Mouse (Mus musculus): ENCODE data around the gene Cdr2l. TPM values are rescaled to one million over a fixed set of nuclear protein-coding genes. Genes with fewer than 3 reads are reported as not detected.

Gene Cdr2l
- polyA plus RNA-seq, 1 experiment from 2014 or later = 13.7 TPM

Other genes with a start within 250 kb of the Cdr2l start
- 0.96 and 1.0 TPM in 2 replicates for gene Cd300lf, start 247.9 kb upstream of the Cdr2l start, polyA plus RNA-seq (2015; fragmentation: Nextera tagmentation; extraction: Ambion mirVana)
- 45.2 and 51.8 TPM in 2 replicates for gene Slc9a3r1, start 218.6 kb upstream of the Cdr2l start, polyA plus RNA-seq (2015; fragmentation: Nextera tagmentation; extraction: Ambion mirVana)
- gene Tmem104, start 194.4 kb upstream of the Cdr2l start, polyA plus RNA-seq (2015; fragmentation: Nextera tagmentation; extraction: Ambion mirVana) = 12.6 and 13.9 TPM in 2 replicates
- 30.9 and 41.6 TPM in 2 replicates for gene Nat9, start 194.1 kb upstream of the Cdr2l start, polyA plus RNA-seq (2015; fragmentation: Nextera tagmentation; extraction: Ambion mirVana)
- 0.05 TPM in 1 of 2 replicates, not detected in the other for gene Grin2c, start 114.7 kb upstream of the Cdr2l start, polyA plus RNA-seq (2015; fragmentation: Nextera tagmentation; extraction: Ambion mirVana)
- 16.0 and 17.0 TPM in 2 replicates for gene Fdxr, start 104.9 kb upstream of the Cdr2l start, polyA plus RNA-seq (2015; fragmentation: Nextera tagmentation; extraction: Ambion mirVana)
- gene Fads6, start 84.3 kb upstream of the Cdr2l start, polyA plus RNA-seq (2015; fragmentation: Nextera tagmentation; extraction: Ambion mirVana) = 0.60 and 0.66 TPM in 2 replicates
- gene Otop2, start 74.8 kb upstream of the Cdr2l start, polyA plus RNA-seq (2015; fragmentation: Nextera tagmentation; extraction: Ambion mirVana) = 0.21 and 0.32 TPM in 2 replicates
- gene Ush1g, start 59.9 kb upstream of the Cdr2l start, polyA plus RNA-seq (2015; fragmentation: Nextera tagmentation; extraction: Ambion mirVana) = 0.11 and 0.12 TPM in 2 replicates
- 0.24 and 0.35 TPM in 2 replicates for gene Otop3, start 47.2 kb upstream of the Cdr2l start, polyA plus RNA-seq (2015; fragmentation: Nextera tagmentation; extraction: Ambion mirVana)
- 8.9 and 9.6 TPM in 2 replicates for gene Hid1, start 14.2 kb upstream of the Cdr2l start, polyA plus RNA-seq (2015; fragmentation: Nextera tagmentation; extraction: Ambion mirVana)
- 167 and 169 TPM in 2 replicates for gene Mrpl58, start 21.8 kb downstream of the Cdr2l start, polyA plus RNA-seq (2015; fragmentation: Nextera tagmentation; extraction: Ambion mirVana)
- 815 and 841 TPM in 2 replicates for gene Atp5h, start 38.0 kb downstream of the Cdr2l start, polyA plus RNA-seq (2015; fragmentation: Nextera tagmentation; extraction: Ambion mirVana)
- 18.1 and 18.5 TPM in 2 replicates for gene Kctd2, start 38.2 kb downstream of the Cdr2l start, polyA plus RNA-seq (2015; fragmentation: Nextera tagmentation; extraction: Ambion mirVana)
- not detected in 2 replicates for gene Trim80, start 58.6 kb downstream of the Cdr2l start, polyA plus RNA-seq (2015; fragmentation: Nextera tagmentation; extraction: Ambion mirVana)
- 0.22 and 0.36 TPM in 2 replicates for gene Slc16a5, start 80.6 kb downstream of the Cdr2l start, polyA plus RNA-seq (2015; fragmentation: Nextera tagmentation; extraction: Ambion mirVana)
- gene Armc7, start 93.8 kb downstream of the Cdr2l start, polyA plus RNA-seq (2015; fragmentation: Nextera tagmentation; extraction: Ambion mirVana) = 8.9 and 9.8 TPM in 2 replicates
- 87.5 and 88.1 TPM in 2 replicates for gene Nt5c, start 109.9 kb downstream of the Cdr2l start, polyA plus RNA-seq (2015; fragmentation: Nextera tagmentation; extraction: Ambion mirVana)
- 523 and 542 TPM in 2 replicates for gene Jpt1, start 132.5 kb downstream of the Cdr2l start, polyA plus RNA-seq (2015; fragmentation: Nextera tagmentation; extraction: Ambion mirVana)
- 826 and 846 TPM in 2 replicates for gene Sumo2, start 154.4 kb downstream of the Cdr2l start, polyA plus RNA-seq (2015; fragmentation: Nextera tagmentation; extraction: Ambion mirVana)
- gene Nup85, start 182.5 kb downstream of the Cdr2l start, polyA plus RNA-seq (2015; fragmentation: Nextera tagmentation; extraction: Ambion mirVana) = 144 and 156 TPM in 2 replicates
- 82.4 and 83.4 TPM in 2 replicates for gene Mrps7, start 222.0 kb downstream of the Cdr2l start, polyA plus RNA-seq (2015; fragmentation: Nextera tagmentation; extraction: Ambion mirVana)
- 20.1 and 20.3 TPM in 2 replicates for gene Gga3, start 222.1 kb downstream of the Cdr2l start, polyA plus RNA-seq (2015; fragmentation: Nextera tagmentation; extraction: Ambion mirVana)
- 29.6 and 33.3 TPM in 2 replicates for gene Mif4gd, start 231.1 kb downstream of the Cdr2l start, polyA plus RNA-seq (2015; fragmentation: Nextera tagmentation; extraction: Ambion mirVana)
- 21.1 and 28.8 TPM in 2 replicates for gene Slc25a19, start 246.4 kb downstream of the Cdr2l start, polyA plus RNA-seq (2015; fragmentation: Nextera tagmentation; extraction: Ambion mirVana)

Data from embryonic facial prominence, embryonic 15.5 days (tissue).